Mouse (Mus musculus): ENCODE data around the gene Acsl1. TPM values are rescaled to one million over a fixed set of nuclear protein-coding genes. Genes with fewer than 3 reads are reported as not detected.
A peak's percentile ranks its signal among the peaks of the same experiment; 100 is the strongest.

Acsl1 gene
- polyA plus RNA-seq, 1 experiment, result 12.7 TPM

GRCm38 (mm10) chr8:46447334-46447733, 23.5 kb upstream of the Acsl1 start:
- Histone ChIP-seq H3K4me3 (ENCODE audit: insufficient read depth, low read length) (no peak overlapping the region), H3K27ac (ENCODE audit: insufficient read depth, low read length) (no peak overlapping the region), H3K4me1 (ENCODE audit: control insufficient read depth, insufficient read depth, low read length) (peaks cover 4% of the 10 kb centered on the region; the same call in 1 of the 2 replicates)
- no peak for TF ChIP-seq CTCF (IDR thresholded peaks at IDR 0.05; ENCODE audit: borderline replicate concordance, insufficient read depth, low read length)
- no peak for TF ChIP-seq POLR2A (IDR thresholded peaks at IDR 0.05; ENCODE audit: low read depth, low read length)

GRCm38 (mm10) chr8:46448606-46449005, 22.2 kb upstream of the Acsl1 start:
- H3K4me3 ChIP-seq (ENCODE audit: insufficient read depth, low read length), result no peak overlapping the region
- TF ChIP-seq POLR2A (IDR thresholded peaks at IDR 0.05; ENCODE audit: low read depth, low read length) (no peak), CTCF (IDR thresholded peaks at IDR 0.05; ENCODE audit: borderline replicate concordance, insufficient read depth, low read length) (no peak)
- H3K4me1 ChIP-seq (ENCODE audit: control insufficient read depth, insufficient read depth, low read length), result peaks cover 4% of the 10 kb centered on the region; the same call in 1 of the 2 replicates
- H3K27ac ChIP-seq (ENCODE audit: insufficient read depth, low read length), result no peak overlapping the region

GRCm38 (mm10) chr8:46449063-46449462, 21.8 kb upstream of the Acsl1 start:
- no peak for TF ChIP-seq POLR2A (IDR thresholded peaks at IDR 0.05; ENCODE audit: low read depth, low read length)
- TF ChIP-seq CTCF (IDR thresholded peaks at IDR 0.05; ENCODE audit: borderline replicate concordance, insufficient read depth, low read length), result no peak
- H3K4me3 ChIP-seq (ENCODE audit: insufficient read depth, low read length), result no peak overlapping the region
- H3K27ac ChIP-seq (ENCODE audit: insufficient read depth, low read length), result no peak overlapping the region
- peaks cover 4% of the 10 kb centered on the region; the same call in 1 of the 2 replicates for H3K4me1 ChIP-seq (ENCODE audit: control insufficient read depth, insufficient read depth, low read length)

GRCm38 (mm10) chr8:46449723-46450251, 21.1 kb upstream of the Acsl1 start:
- H3K4me1 ChIP-seq (ENCODE audit: control insufficient read depth, insufficient read depth, low read length), result peaks cover 4% of the 10 kb centered on the region; the same call in 1 of the 2 replicates
- no peak overlapping the region for H3K27ac ChIP-seq (ENCODE audit: insufficient read depth, low read length)
- H3K4me3 ChIP-seq (ENCODE audit: insufficient read depth, low read length), result no peak overlapping the region
- TF ChIP-seq CTCF (IDR thresholded peaks at IDR 0.05; ENCODE audit: borderline replicate concordance, insufficient read depth, low read length) (no peak), POLR2A (IDR thresholded peaks at IDR 0.05; ENCODE audit: low read depth, low read length) (no peak)

GRCm38 (mm10) chr8:46458215-46458811, 12.5 kb upstream of the Acsl1 start:
- Histone ChIP-seq H3K27ac (ENCODE audit: insufficient read depth, low read length) (no peak overlapping the region), H3K4me1 (ENCODE audit: control insufficient read depth, insufficient read depth, low read length) (no peaks in the 10 kb centered on the region), H3K4me3 (ENCODE audit: insufficient read depth, low read length) (no peak overlapping the region)
- TF ChIP-seq CTCF (IDR thresholded peaks at IDR 0.05; ENCODE audit: borderline replicate concordance, insufficient read depth, low read length), result no peak
- TF ChIP-seq POLR2A (IDR thresholded peaks at IDR 0.05; ENCODE audit: low read depth, low read length), result no peak

GRCm38 (mm10) chr8:46468400-46468799, 2.4 kb upstream of the Acsl1 start:
- no peak overlapping the region for H3K27ac ChIP-seq (ENCODE audit: insufficient read depth, low read length)
- TF ChIP-seq POLR2A (IDR thresholded peaks at IDR 0.05; ENCODE audit: low read depth, low read length) (no peak), CTCF (IDR thresholded peaks at IDR 0.05; ENCODE audit: borderline replicate concordance, insufficient read depth, low read length) (no peak)
- H3K4me3 ChIP-seq (ENCODE audit: insufficient read depth, low read length), result no peak overlapping the region
- H3K4me1 ChIP-seq (ENCODE audit: control insufficient read depth, insufficient read depth, low read length), result no peaks in the 10 kb centered on the region; the same call in 1 of the 2 replicates

- no peak overlapping the region for H3K27ac ChIP-seq (ENCODE audit: insufficient read depth, low read length)
- TF ChIP-seq POLR2A (IDR thresholded peaks at IDR 0.05; ENCODE audit: low read depth, low read length), result no peak
- TF ChIP-seq CTCF (IDR thresholded peaks at IDR 0.05; ENCODE audit: borderline replicate concordance, insufficient read depth, low read length), result no peak
- no peak overlapping the region for H3K4me3 ChIP-seq (ENCODE audit: insufficient read depth, low read length)
- H3K4me1 ChIP-seq (ENCODE audit: control insufficient read depth, insufficient read depth, low read length), result no peaks in the 10 kb centered on the region; the same call in 1 of the 2 replicates
Observed at GRCm38 (mm10) chr8:46469071-46469769, 1.6 kb upstream of the Acsl1 start.

GRCm38 (mm10) chr8:46470091-46470791, 596 bp upstream of the Acsl1 start:
- H3K27ac ChIP-seq (ENCODE audit: insufficient read depth, low read length), result no peak overlapping the region

GRCm38 (mm10) chr8:46471926-46472485, 1.2 kb downstream of the Acsl1 start:
- Histone ChIP-seq H3K4me3 (ENCODE audit: insufficient read depth, low read length) (peak overlapping the region; percentile 58), H3K4me1 (ENCODE audit: control insufficient read depth, insufficient read depth, low read length) (no peaks in the 10 kb centered on the region; the same call in 1 of the 2 replicates), H3K27ac (ENCODE audit: insufficient read depth, low read length) (no peak overlapping the region)
- TF ChIP-seq CTCF (IDR thresholded peaks at IDR 0.05; ENCODE audit: borderline replicate concordance, insufficient read depth, low read length) (no peak), POLR2A (IDR thresholded peaks at IDR 0.05; ENCODE audit: low read depth, low read length) (no peak)

More at GRCm38 (mm10) chr8:46470091-46470791, 596 bp upstream of the Acsl1 start:
- H3K4me3 ChIP-seq (ENCODE audit: insufficient read depth, low read length), result no peak overlapping the region
- no peak for TF ChIP-seq CTCF (IDR thresholded peaks at IDR 0.05; ENCODE audit: borderline replicate concordance, insufficient read depth, low read length)
- no peak for TF ChIP-seq POLR2A (IDR thresholded peaks at IDR 0.05; ENCODE audit: low read depth, low read length)
- H3K4me1 ChIP-seq (ENCODE audit: control insufficient read depth, insufficient read depth, low read length), result no peaks in the 10 kb centered on the region; the same call in 1 of the 2 replicates
